Mouse (Mus musculus): ENCODE data around the gene Cfap70.

Gene Cfap70

DNA sequence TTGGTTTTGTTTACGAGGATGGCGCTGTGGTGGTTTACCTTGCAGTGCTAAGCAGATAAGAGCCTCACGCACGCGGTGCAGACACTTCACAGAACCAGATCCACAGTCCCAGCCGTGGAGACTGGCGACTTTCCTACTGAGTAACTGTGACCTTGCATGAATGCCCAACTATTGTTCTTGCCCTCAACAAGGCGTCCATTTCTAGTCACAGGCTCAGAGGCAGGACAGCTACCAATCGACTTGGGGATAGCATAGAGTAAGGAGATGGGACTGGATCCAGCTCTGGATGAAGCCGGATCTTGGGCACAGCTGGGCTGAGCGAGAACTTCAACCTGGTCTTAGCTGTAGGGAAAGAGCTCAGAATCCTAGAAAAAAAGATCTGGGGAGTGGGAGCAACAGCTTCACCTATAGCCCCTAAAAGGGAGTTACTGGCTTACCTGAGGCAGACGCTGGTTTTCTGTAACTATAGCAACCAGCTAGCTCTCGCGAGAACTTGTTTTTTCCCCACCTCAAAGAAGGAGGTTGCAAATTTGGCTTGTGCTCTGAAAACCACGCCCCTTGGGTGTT, at the start of gene Cfap70:
Gene Cfap70, minus strand, starts transcription at position 462 of the 567 bp plus-strand sequence.
- peak; percentile 88 to 90 for DNase-seq

GRCm38 (mm10) chr14:20499982-20500381, 48.0 kb upstream of the Cfap70 start:
- no peak for DNase-seq

- DNase-seq = no peak
These were observed 44.6 kb upstream of the Cfap70 start, which contains the start of gene Mss51 for GRCm38 (mm10) chr14:20496603-20497002. Gene Mss51 (minus strand): TSS chr14:20496901.

DNA sequence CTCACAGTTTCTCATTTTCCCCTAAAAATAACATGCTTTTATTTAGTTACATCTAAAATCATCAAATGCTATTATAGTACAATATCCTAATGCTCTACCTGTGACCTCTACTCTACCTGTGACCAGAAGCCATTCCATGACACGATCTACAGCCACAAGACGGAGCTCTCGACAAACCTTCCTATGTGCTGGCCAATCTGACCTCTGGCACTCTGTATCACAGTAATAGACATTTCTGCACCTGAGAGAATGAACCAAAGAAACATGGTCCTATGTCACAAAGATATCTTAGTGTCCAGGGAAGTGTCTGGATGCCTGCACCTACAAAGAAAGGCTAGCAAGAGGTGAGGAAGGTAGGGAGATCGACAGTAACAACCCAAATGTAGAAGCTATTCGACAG, 34.0 kb upstream of the Cfap70 start:
- no peak for DNase-seq

- no peak for DNase-seq
These were observed 30.2 kb upstream of the Cfap70 start for GRCm38 (mm10) chr14:20482051-20482751.

- DNase-seq = peak; percentile 16 to 49
These were observed 29.2 kb upstream of the Cfap70 start for GRCm38 (mm10) chr14:20481211-20481610.

DNA sequence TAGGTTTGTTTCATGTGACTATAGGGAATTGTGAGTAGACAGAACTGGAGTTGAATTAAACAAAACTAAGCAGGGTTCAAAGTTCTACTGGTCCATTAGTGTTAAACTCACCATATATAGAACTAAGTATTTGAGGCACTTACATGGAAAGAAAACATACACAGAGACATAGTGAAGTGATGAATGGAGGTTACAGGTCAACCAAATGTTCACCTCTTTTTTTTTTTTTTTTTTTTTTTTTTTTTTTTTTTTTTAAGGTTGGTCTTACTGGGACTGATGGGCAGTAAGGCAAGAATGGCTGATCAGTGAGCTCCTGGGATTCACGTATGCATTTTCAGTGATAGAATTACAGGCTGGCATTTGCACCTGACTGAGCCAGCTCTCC, 28.2 kb upstream of the Cfap70 start:
- DNase-seq = no peak

DNA sequence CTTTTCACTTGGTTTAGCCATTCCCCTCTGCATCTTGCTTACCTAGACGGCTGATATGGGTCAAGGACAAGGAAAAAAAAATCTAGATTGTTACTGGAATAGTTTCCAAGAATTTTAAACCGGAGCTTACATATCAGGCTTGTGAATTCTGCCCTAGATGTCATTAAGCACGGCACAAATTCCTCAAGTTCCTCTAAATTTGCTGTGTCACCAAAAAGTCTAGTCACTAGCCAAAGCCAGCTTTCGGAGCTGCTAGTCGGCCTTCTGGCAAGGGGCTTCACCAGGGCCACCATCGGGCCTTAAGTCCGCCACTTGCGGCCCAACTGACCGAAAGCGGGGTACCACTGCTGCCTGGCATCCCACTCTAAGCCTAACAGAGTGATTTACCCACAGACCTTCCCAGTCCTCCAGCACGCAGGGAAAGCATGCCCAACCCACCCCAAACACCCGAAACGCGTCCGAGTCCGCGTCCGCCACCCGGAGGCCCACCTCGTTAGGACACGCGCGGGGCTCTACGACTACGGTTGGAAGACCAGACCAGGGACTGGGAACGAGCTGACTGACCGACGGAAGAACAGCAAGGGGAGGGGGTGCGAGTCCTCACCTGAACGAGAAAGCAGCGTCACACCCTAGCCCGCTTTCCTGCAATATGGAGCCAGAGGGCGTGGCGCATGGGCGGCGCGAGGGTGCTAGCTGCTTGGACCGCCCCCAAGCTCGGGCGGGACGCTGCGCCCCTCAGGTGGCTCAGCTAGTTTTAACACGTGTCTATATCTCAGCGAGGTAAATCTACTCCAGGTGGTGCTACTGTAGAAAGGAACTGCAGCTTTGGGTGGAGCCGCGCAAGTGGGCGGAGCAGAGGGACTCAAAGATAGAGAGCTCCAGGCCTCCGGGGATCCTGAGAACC, 27.5 kb upstream of the Cfap70 start, which contains the start of gene Anxa7:
Gene Anxa7, minus strand, starts transcription at position 843 of the 904 bp plus-strand sequence.
- DNase-seq = peak; percentile 89 to 92

- DNase-seq = peak; percentile 64 to 72
These were observed 26.8 kb upstream of the Cfap70 start for GRCm38 (mm10) chr14:20478801-20479200.

- DNase-seq = no peak
These were observed 26.4 kb upstream of the Cfap70 start for GRCm38 (mm10) chr14:20478385-20478784.

- DNase-seq = peak in 1 of 2 experiments; percentile 14
These were observed 25.4 kb upstream of the Cfap70 start for GRCm38 (mm10) chr14:20477261-20478025.

DNA sequence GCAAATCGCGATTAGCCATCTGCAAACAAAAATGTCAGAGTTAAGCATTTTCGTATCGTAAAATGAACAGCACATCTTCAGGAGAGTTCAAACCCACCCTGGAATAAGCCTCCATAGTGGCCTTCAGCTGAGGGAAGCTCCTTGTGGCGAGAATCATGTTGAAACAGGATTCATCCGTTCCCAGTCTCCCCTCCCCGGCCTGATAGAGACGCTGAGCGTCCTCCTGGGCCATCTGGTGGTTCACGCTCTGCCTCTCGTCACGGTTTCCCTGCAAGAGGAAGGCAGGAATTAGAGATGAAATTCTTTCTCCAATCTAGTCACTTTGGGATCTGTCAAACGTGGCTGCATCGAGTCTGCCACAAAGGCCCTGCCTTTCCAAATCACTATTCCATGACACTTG, 8.2 kb upstream of the Cfap70 start:
- DNase-seq = no peak

GRCm38 (mm10) chr14:20458378-20458777, 6.4 kb upstream of the Cfap70 start:
- DNase-seq = no peak

GRCm38 (mm10) chr14:20452929-20453328, 903 bp upstream of the Cfap70 start:
- DNase-seq = no peak

GRCm38 (mm10) chr14:20451302-20451701, 724 bp downstream of the Cfap70 start:
- no peak for DNase-seq

DNA sequence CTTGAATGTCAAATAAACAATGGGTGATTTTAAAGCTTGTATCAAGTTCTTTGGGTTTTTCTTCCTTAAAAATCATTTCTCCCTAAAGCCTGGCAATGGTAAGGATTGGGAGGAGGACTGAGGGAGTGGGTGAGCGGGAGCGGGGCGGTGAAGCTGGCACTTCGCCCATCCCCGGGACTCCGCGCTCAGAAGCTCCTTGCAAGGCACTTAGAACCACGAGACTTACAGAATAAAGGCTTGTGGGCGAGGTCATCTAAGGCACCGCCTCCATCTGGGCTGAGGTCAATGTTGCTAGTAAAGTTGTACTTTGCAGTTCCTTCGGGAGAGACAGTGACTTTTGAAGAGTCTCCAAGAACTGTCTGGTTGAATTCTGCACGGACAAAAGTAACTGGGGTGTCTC, 4.8 kb downstream of the Cfap70 start:
- DNase-seq = peak; percentile 29 to 52

DNA sequence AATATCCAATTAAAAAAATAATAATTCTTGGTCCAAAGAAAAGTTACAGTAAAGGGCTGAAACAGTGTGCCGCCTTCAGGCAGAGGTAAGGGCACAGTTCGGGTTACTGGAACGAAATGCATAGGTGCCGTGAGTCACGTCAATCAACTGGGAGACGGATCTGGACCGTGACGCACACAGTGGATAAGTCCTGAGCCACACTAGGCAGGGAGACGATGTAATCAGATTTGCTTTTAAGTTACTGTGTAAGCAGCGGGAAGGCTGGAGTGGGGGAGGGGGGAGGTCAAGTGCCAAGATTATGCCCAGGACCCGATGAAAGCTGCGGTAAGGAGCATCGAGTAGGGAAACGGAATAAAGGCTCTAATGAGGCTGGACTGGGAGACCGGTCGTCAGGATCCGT, 9.8 kb downstream of the Cfap70 start:
- no peak for DNase-seq

DNA sequence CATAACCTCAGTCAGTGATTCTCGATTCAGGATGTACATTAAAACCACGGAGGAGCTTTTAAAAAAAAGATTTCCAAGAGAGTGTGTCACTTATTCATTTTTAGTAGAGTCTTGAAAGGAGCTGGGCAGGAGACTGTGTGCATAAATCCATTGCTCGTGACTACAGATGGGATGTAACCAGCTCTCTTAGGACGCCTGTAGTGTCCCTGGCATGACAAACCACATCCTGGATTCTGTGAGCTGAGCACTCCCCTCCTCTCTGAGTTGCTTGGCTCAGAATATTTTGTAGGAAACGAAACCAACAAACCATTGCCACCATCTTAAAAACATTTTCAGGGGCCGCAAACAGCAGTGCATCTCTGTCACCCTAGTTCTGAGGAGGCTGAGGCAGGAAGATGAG, 15.1 kb downstream of the Cfap70 start:
- no peak for DNase-seq

DNA sequence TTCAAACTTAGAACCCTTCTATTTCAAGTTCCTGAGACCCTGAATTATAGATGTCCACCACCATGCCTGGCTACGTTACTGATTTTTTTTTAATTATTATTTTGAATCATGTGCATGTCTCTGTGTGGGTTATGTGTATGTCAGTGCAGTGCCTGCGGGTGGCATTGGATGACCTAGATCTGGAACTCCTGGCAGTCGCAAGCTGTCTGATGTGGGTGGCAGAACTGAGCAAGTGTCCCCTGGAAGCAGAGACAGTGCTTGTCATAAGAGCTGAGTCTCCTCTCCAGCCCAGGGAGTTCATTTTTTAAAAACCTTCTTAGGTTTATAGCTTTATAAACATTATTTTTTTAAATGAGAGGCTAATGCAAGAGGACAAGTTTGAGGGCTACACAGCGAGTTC, 19.6 kb downstream of the Cfap70 start:
- no peak for DNase-seq

GRCm38 (mm10) chr14:20431726-20432125, 20.3 kb downstream of the Cfap70 start:
- no peak for DNase-seq

- no peak for DNase-seq
These were observed 22.2 kb downstream of the Cfap70 start for GRCm38 (mm10) chr14:20429833-20430232.

- no peak for DNase-seq
These were observed 23.4 kb downstream of the Cfap70 start for GRCm38 (mm10) chr14:20428593-20428992.

DNA sequence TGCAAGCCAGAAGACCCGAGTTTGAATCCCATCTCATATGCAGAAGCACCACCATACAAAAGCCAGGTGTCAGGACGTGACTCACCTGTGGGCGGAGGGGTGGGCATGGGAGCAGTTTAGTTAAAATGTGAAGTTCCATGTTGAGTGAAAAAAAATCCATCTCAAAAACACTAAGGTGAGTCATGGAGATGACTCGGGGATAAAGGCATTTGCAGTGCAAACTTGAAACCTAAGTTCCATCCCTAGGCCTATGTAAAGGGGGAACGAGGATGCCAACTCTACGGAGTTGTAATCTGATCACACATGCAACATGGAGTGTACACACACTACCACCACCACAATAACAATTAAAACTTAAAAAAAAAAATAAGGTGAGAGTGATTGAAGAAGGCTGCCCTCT, 29.0 kb downstream of the Cfap70 start:
- DNase-seq = no peak
